Mouse (Mus musculus) kidney, embryonic 16.5 days (tissue): ENCODE measurements around the gene Adprh. TPM values are rescaled to one million over a fixed set of nuclear protein-coding genes. Genes with fewer than 3 reads are reported as not detected.
A peak's percentile ranks its signal among the peaks of the same experiment; 100 is the strongest.

Experiments used
- ATAC-seq: fragments of 200-750 bp; cut with Nextera tagmentation; 2 replicates; pipeline ENCODE4 v1.8.0; 2017; ENCODE audit warnings: moderate TSS enrichment; ENCODE audit not compliant: low FRiP score, low TSS enrichment
- H3K27ac ChIP-seq: fragments of 300-500 bp; sonication (generic); 2 replicates; pipeline ENCODE4 v1.5.1; 2014; ENCODE audit warnings: low read length
- H3K27me3 ChIP-seq: fragments of 300-500 bp; sonication (generic); 2 replicates; pipeline ENCODE4 v1.6.1; 2014; ENCODE audit warnings: low read length, control low read depth, mixed read lengths; ENCODE audit not compliant: insufficient read depth
- H3K36me3 ChIP-seq: fragments of 300-500 bp; sonication (generic); 2 replicates; pipeline ENCODE4 v1.6.1; 2014; ENCODE audit warnings: low read length, control low read depth, mixed read lengths; ENCODE audit not compliant: insufficient read depth
- H3K4me1 ChIP-seq: fragments of 300-500 bp; sonication (generic); 2 replicates; pipeline ENCODE4 v1.6.1; 2014; ENCODE audit warnings: low read length, control low read depth, mixed read lengths; ENCODE audit not compliant: insufficient read depth
- H3K4me2 ChIP-seq: fragments of 300-500 bp; sonication (generic); replicated peaks from 2 replicates; pipeline ENCODE4 v1.6.1; 2014; ENCODE audit warnings: low read depth, low read length
- H3K4me3 ChIP-seq: fragments of 300-500 bp; sonication (generic); 2 replicates; pipeline ENCODE4 v1.5.1; 2014; ENCODE audit warnings: mild to moderate bottlenecking, low read length
- H3K9ac ChIP-seq: fragments of 300-500 bp; sonication (generic); replicated peaks from 2 replicates; pipeline ENCODE4 v1.6.1; 2014; ENCODE audit warnings: low read length
- H3K9me3 ChIP-seq: fragments of 300-500 bp; sonication (generic); 2 replicates; pipeline ENCODE4 v1.6.1; 2016; ENCODE audit warnings: low read length, control low read depth
- WGBS: fragments of 180-500 bp; shearing (Covaris S2); extraction: QIAGEN DNeasy Blood & Tissue Kit; methylation state at CpG from one replicate; pipeline ENCODE4 v1.1.7; 2014; 5-methylcytosine and 5-hydroxymethylcytosine counted together
- polyA plus RNA-seq: library from polyadenylated mRNA; unstranded; fragments of >200 nt; fragmentation: Nextera tagmentation; extraction: Ambion mirVana; gene quantifications from 2 replicates; pipeline ENCODE4 v1.2.1, GENCODE M21; 2015

Gene Adprh
- polyA plus RNA-seq, 1 experiment from 2014 or later: 94.3 TPM

- 97% methylated on average over 7 of the region's 7 CpGs for WGBS
- no peaks in the 10 kb centered on the region for H3K9me3 ChIP-seq
- no peak overlapping the region for H3K9ac ChIP-seq
- H3K4me2 ChIP-seq: no peak overlapping the region
- H3K27me3 ChIP-seq: no peaks in the 10 kb centered on the region
- H3K27ac ChIP-seq: no peak overlapping the region
- H3K4me1 ChIP-seq: no peaks in the 10 kb centered on the region
- no peak for ATAC-seq
- H3K36me3 ChIP-seq: peaks cover 43% of the 10 kb centered on the region
- H3K4me3 ChIP-seq: no peak overlapping the region
Measured at GRCm38 (mm10) chr16:38443721-38444464, 8.6 kb downstream of the Adprh start.

DNA sequence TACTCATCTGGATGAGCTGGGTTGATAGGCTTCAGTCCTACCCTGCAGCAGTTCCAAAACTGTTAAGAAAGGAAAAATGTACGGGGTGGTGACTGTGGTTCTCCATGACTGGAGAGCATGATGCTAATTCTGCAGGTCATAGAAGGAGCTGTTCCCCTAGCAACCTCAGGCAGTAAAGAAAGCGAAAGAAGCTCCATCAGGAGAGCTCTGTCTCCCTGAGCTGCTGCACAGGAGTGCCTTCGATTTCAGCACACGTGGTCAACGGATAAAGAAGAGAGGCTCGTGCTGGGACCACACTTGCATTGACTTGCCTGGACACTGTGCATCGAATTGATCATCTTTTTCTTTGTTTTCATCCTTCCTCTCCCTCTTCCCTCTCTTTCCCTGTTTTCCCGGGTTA, 10.3 kb downstream of the Adprh start:
- no peak for ATAC-seq
- no peaks in the 10 kb centered on the region for H3K27me3 ChIP-seq
- H3K4me2 ChIP-seq: no peak overlapping the region
- no peaks in the 10 kb centered on the region for H3K4me1 ChIP-seq
- no peak overlapping the region for H3K9ac ChIP-seq
- peaks cover 32% of the 10 kb centered on the region for H3K36me3 ChIP-seq
- H3K27ac ChIP-seq: no peak overlapping the region
- no peak overlapping the region for H3K4me3 ChIP-seq
- H3K9me3 ChIP-seq: no peaks in the 10 kb centered on the region
- WGBS: 80% methylated on average over 8 of the region's 8 CpGs

DNA sequence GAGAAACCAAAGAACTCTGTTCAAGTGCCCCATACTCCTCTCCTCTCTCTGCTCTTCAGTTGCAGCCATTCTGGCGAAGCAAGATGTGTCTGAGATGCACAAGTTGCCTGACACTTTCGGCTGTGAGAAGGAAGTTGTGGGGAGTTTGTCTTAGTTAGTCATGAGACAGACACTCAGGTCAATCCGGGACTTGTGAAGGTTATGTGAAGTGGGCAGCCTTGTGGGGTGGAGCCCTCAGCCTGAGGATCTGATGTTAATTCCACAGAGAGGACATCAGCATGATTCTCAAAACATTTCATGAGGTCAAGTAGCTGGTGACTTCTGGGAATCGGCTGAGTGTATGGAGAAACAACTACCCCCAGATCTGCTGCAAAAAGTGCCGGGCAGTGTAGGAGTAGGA, 10.9 kb downstream of the Adprh start:
- WGBS: 83% methylated on average over 5 of the region's 5 CpGs
- H3K27ac ChIP-seq: no peak overlapping the region
- no peak for ATAC-seq
- H3K9ac ChIP-seq: no peak overlapping the region
- no peak overlapping the region for H3K4me2 ChIP-seq
- H3K27me3 ChIP-seq: no peaks in the 10 kb centered on the region
- peaks cover 26% of the 10 kb centered on the region for H3K36me3 ChIP-seq
- H3K4me1 ChIP-seq: no peaks in the 10 kb centered on the region
- no peaks in the 10 kb centered on the region for H3K9me3 ChIP-seq
- H3K4me3 ChIP-seq: no peak overlapping the region

DNA sequence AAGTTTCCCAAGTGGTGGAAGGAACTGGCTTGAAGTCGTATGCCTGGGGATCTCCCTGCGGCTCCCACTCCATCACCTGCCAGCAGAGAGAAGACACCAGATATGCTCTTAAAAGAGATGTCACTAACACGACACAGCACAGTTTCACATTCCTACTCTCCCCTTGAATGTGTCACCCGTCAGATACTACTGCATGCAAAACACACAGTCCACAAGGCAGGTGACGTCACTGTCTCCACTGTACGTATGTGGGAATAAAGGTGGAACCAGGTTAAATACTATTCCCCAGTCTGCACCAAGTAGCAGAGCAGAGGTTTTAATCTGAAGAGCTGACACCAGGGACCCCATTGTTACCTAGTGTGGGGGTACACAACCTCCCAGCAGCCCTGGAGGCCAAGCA, 12.1 kb downstream of the Adprh start:
- H3K4me1 ChIP-seq: no peaks in the 10 kb centered on the region
- no peak overlapping the region for H3K4me2 ChIP-seq
- no peak overlapping the region for H3K27ac ChIP-seq
- H3K27me3 ChIP-seq: no peaks in the 10 kb centered on the region
- no peak overlapping the region for H3K9ac ChIP-seq
- H3K4me3 ChIP-seq: no peak overlapping the region
- H3K36me3 ChIP-seq: peaks cover 13% of the 10 kb centered on the region
- 62% methylated on average over 6 of the region's 6 CpGs for WGBS
- H3K9me3 ChIP-seq: no peaks in the 10 kb centered on the region
- no peak for ATAC-seq

GRCm38 (mm10) chr16:38439190-38439589, 13.3 kb downstream of the Adprh start:
- H3K9me3 ChIP-seq: no peaks in the 10 kb centered on the region
- H3K36me3 ChIP-seq: peaks cover 1% of the 10 kb centered on the region; the same call in 1 of the 2 replicates
- no peak overlapping the region for H3K4me2 ChIP-seq
- no peaks in the 10 kb centered on the region for H3K27me3 ChIP-seq
- H3K4me1 ChIP-seq: 0 out of 2 replicates have a peak, but pooled peaks cover 3% of the 10 kb centered on the region
- ATAC-seq: no peak
- 90% methylated on average over 1 of the region's 1 CpGs for WGBS
- no peak overlapping the region for H3K4me3 ChIP-seq
- H3K9ac ChIP-seq: no peak overlapping the region
- H3K27ac ChIP-seq: no peak overlapping the region

- no peaks in the 10 kb centered on the region for H3K36me3 ChIP-seq
- H3K9ac ChIP-seq: no peak overlapping the region
- no peak overlapping the region for H3K27ac ChIP-seq
- WGBS: 91% methylated on average over 4 of the region's 4 CpGs
- H3K4me1 ChIP-seq: 0 out of 2 replicates have a peak, but pooled peaks cover 3% of the 10 kb centered on the region
- no peak overlapping the region for H3K4me2 ChIP-seq
- H3K4me3 ChIP-seq: no peak overlapping the region
- H3K27me3 ChIP-seq: no peaks in the 10 kb centered on the region
- no peaks in the 10 kb centered on the region for H3K9me3 ChIP-seq
- ATAC-seq: 0 out of 2 replicates have a peak, but pooled peaks have one; percentile 42
Measured at GRCm38 (mm10) chr16:38434295-38434795, 18.2 kb downstream of the Adprh start.

DNA sequence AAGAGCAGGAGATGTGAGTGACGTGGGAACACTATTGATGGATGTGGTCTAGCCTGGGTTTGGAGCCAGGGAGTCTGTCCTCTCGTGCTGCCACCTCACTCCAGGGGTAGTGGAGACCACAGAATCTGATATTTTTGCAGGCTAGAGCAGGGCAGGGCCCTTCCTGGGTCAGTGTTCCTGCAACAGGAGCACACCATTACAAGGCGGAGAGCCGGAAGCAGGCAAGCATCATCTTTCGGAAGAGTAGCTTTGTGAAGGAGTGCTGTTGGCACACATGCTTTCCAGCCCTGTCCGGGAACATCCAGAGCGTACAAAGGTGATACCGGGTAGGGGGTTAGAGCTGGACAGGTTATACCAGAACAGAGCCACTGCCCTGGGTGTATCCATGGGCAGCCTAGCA, 19.0 kb downstream of the Adprh start:
- Histone ChIP-seq H3K4me3 (no peak overlapping the region), H3K9me3 (no peaks in the 10 kb centered on the region), H3K36me3 (no peaks in the 10 kb centered on the region), H3K4me2 (no peak overlapping the region), H3K4me1 (0 out of 2 replicates have a peak, but pooled peaks cover 3% of the 10 kb centered on the region), H3K27ac (no peak overlapping the region), H3K9ac (no peak overlapping the region), H3K27me3 (no peaks in the 10 kb centered on the region)
- ATAC-seq: no peak
- 82% methylated on average over 8 of the region's 8 CpGs for WGBS

GRCm38 (mm10) chr16:38432498-38433425, 19.7 kb downstream of the Adprh start, which contains the start of gene Pla1a:
Gene Pla1a, minus strand, starts transcription at chr16:38433145.
- H3K27me3 ChIP-seq: no peaks in the 10 kb centered on the region
- H3K9ac ChIP-seq: no peak within 1 kb of the TSS
- H3K36me3 ChIP-seq: no peaks in the 10 kb centered on the region
- no peak within 1 kb of the TSS for H3K4me3 ChIP-seq
- H3K27ac ChIP-seq: no peak within 1 kb of the TSS
- no peaks in the 10 kb centered on the region for H3K9me3 ChIP-seq
- 71% methylated on average over 11 of the region's 11 CpGs for WGBS
- H3K4me2 ChIP-seq: no peak within 1 kb of the TSS
- H3K4me1 ChIP-seq: 0 out of 2 replicates have a peak, but pooled peaks cover 3% of the 10 kb centered on the region
- ATAC-seq: no peak

DNA sequence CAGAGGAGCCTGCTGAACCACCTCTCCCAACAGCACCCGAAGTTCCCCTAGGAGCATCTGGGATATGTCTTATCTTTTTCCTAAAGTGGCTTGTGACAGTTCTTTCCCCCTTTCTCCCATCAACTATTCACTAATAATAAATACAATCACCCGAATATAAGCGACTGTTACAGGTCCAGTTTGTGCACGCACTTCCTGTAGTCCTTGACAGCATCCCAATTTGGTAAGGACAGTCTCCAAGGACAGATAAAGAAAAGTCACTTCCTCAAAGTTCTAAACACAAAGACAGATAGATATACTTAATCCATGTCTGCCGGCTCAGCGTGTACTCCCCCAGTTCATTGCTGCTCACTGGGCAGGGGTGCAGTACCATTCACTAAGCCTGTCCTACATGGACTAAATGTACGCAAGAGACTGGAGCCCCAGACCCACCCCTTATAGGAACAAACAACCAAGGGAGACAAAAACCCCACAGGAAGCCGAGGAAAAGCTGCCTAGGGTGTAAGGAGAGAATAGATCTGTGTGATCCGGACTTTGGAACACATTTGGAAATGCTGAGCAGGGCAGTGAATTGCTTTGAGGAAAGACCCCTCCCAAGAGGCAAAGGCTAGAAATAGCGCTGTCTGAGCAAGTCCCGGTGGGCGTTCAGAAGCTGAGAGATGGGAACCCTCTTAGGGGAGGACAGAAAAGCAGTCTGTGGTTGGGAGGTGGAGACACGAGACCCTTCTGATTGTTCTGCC, 20.9 kb downstream of the Adprh start:
- Histone ChIP-seq H3K9ac (no peak overlapping the region), H3K9me3 (no peaks in the 10 kb centered on the region), H3K27me3 (no peaks in the 10 kb centered on the region), H3K36me3 (no peaks in the 10 kb centered on the region), H3K4me2 (no peak overlapping the region), H3K27ac (no peak overlapping the region), H3K4me1 (0 out of 2 replicates have a peak, but pooled peaks cover 3% of the 10 kb centered on the region), H3K4me3 (no peak overlapping the region)
- ATAC-seq: no peak
- WGBS: 56% methylated on average over 13 of the region's 13 CpGs
